Mouse (Mus musculus) central nervous system, embryonic 14 days (tissue): ENCODE measurements around the gene Cbx8. TPM values are rescaled to one million over a fixed set of nuclear protein-coding genes. Genes with fewer than 3 reads are reported as not detected.

Experiments
- polyA plus RNA-seq: library from polyadenylated mRNA; depleted of rRNA; stranded (reverse); fragments of >200 nt; gene quantifications from 2 replicates; pipeline ENCODE4 v1.2.3, GENCODE M21; 2012; rRNA removed

The Cbx8 gene
- polyA plus RNA-seq, result 8.7 and 9.2 TPM in 2 replicates

GRCm38 (mm10) chr11:119040600-119041324, at the start of gene Cbx8:
Gene Cbx8 (minus strand): TSS chr11:119040969.

DNA sequence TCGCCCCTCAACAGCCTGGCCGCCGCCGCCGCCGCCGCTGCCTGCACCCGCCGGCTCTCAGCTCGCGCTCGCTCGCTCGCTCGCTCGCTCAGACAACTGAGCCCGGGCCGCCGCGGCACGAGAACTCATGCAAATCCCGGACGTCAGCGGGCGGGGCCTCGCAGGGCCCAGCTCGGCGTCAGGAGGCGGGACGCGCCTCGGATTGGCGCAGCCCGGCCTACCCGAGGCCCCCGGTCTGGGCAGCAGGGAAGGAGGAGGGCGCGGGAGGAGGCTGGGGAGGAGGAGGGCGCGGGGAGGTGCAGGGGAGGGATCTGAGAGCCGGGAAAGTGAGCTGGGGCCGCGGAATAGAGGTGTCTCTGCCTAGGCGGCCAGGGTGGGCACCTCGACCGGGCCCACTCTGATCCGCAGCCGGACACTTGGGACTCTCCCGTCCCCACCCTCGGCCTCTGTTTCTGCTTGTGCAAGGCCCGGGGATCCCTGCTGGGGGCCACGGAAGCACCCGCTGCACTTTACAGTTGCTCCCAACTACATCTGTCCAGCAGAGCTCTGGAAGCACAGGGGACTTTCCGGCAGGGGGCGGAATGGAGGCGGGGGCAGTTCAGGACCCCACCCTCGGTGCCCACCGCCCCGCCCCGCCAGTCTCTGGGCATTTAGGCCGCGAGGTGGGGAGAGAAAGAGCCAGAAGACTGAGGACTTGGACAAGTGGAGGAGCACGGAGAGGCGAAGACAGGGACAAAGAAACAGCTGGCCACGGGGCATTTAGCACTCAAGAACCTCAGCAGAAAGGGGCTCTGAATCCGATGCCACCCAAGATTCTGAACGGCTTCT, 45.6 kb upstream of the Cbx8 start, which contains the start of gene Cbx4:
TSS of gene Cbx4 (minus strand) at position 78 of the 828 bp plus-strand sequence.

DNA sequence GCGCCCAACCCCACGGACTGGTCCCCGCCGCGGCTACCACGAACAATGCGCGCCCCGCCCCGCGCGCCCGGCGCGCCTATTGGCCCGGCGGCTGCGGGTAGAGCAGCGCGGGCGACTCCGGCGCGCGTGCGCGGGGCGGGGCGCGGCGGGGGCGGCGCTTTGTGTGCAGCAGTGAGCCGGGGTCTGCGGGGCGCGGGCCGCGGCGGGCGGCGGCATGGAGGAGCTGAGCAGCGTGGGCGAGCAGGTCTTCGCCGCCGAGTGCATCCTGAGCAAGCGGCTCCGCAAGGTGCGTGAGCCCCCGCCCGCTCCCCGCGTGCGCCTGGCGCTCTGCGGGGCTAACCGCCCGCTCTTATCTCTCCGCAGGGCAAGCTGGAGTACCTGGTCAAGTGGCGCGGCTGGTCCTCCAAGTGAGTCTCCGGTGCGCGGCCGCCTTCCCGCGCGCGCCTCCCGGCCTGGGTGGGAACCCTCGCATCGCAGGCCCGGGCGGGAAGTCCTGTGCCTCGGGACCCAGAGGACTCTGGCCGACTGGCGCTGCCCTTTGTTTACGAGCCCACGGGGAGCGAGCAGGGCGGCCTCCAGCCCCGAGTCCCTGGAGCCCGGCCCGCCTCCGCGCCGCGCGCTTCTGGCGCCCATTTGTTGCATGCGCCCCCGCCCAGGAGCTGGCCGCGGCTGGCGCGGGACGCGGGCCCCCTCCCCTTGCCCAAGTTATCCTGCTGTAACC, 17.7 kb downstream of the Cbx8 start, which contains the start of gene Cbx2:
TSS of gene Cbx2 (plus strand) at position 68 of the 721 bp plus-strand sequence.

DNA sequence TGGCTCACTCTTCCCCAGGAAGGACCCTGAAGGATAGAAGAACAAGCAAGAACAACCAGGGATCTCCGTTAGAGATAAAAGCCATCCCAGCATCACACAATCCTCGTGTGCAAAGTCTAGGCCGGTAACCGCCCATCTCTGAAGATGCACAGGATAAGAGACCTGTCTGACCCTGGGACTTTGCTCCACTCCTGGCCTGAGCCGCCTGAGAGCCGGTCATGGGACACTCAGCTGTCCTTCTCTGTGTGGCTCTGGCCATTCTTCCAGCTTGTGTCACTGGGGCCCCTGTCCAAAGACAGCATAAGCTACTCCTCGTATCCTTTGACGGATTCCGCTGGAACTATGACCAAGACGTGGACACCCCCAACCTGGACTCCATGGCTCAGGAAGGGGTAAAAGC, 52.8 kb downstream of the Cbx8 start, which contains the start of gene Enpp7:
TSS of gene Enpp7 (plus strand) at position 190 of the 400 bp plus-strand sequence.

Other genes with a start within 250 kb of the Cbx8 start
- 28.8 and 30.1 TPM in 2 replicates for gene Rbfox3, start 129.4 kb downstream of the Cbx8 start, polyA plus RNA-seq
- gene Enpp7, start 52.8 kb downstream of the Cbx8 start, polyA plus RNA-seq, result not detected in 2 replicates
- gene Cbx2, start 18.0 kb downstream of the Cbx8 start, polyA plus RNA-seq, result 33.0 and 38.5 TPM in 2 replicates
- 27.2 and 30.2 TPM in 2 replicates for gene Cbx4, start 45.3 kb upstream of the Cbx8 start, polyA plus RNA-seq
- 58.0 and 61.1 TPM in 2 replicates for gene Tbc1d16, start 187.5 kb upstream of the Cbx8 start, polyA plus RNA-seq
- gene Ccdc40, start 187.6 kb upstream of the Cbx8 start, polyA plus RNA-seq, result 12.5 and 13.5 TPM in 2 replicates
- 68.6 and 92.1 TPM in 2 replicates for gene Gaa, start 226.9 kb upstream of the Cbx8 start, polyA plus RNA-seq